Mouse (Mus musculus): ENCODE measurements at regions not wholly inside any gene's neighbourhood (a gene's known extent, or its start where the extent isn't known, plus 50 kb on each side); places are given as distances from the start of the nearest gene placed in this dataset.

- ATAC-seq (no peak), DNase-seq (ENCODE audit: low spot score) (no peak)
- Histone ChIP-seq H3K4me1 (ENCODE audit: control insufficient read depth, insufficient read depth, low read length) (no peaks in the 10 kb centered on the region), H3K9me3 (replicated peaks; ENCODE audit: control insufficient read depth, low read length) (no peaks in the 10 kb centered on the region), H3K4me2 (ENCODE audit: low read length) (no peak overlapping the region), H3K27ac (ENCODE audit: low read depth, low read length) (no peak overlapping the region), H3K27me3 (replicated peaks; ENCODE audit: control insufficient read depth, insufficient read depth, low read length) (no peaks in the 10 kb centered on the region), H3K9ac (ENCODE audit: low read length) (no peak overlapping the region), H3K4me3 (ENCODE audit: low read depth, low read length) (no peak overlapping the region), H3K36me3 (ENCODE audit: control insufficient read depth, insufficient read depth, low read length) (no peaks in the 10 kb centered on the region)
- WGBS: 59% methylated on average over 5 of the region's 5 CpGs
Measured at GRCm38 (mm10) chr15:49812885-49813284, 4071.8 kb upstream of the Gm7489 start.

DNA sequence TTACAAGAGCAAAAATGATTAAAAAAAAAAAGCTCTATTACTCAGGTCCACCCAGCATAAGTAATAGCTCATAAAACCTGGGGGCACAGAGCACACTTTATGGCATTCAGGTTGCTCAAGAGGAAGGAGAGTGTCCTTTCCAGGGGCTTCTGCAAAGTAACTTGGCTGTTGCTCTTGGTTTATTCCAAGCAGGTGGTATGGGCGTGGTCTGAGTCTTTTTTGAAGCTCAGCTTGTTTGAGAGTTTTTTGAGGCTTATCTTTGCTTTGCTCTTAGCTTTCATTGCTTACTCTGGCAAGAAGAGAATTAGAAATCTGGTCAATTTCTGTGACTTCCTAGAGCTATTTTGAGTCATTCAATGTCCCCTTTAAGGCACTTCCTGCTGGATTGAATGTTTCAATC is 4024.4 kb upstream of the Gm7489 start:
- no peak for ATAC-seq
- Histone ChIP-seq H3K36me3 (ENCODE audit: control insufficient read depth, insufficient read depth, low read length) (no peaks in the 10 kb centered on the region), H3K27me3 (replicated peaks; ENCODE audit: control insufficient read depth, insufficient read depth, low read length) (no peaks in the 10 kb centered on the region), H3K27ac (ENCODE audit: low read depth, low read length) (no peak overlapping the region), H3K4me2 (ENCODE audit: low read length) (no peak overlapping the region), H3K9me3 (replicated peaks; ENCODE audit: control insufficient read depth, low read length) (0 out of 2 replicates have a peak, but pooled peaks cover 3% of the 10 kb centered on the region), H3K9ac (ENCODE audit: low read length) (no peak overlapping the region), H3K4me1 (ENCODE audit: control insufficient read depth, insufficient read depth, low read length) (no peaks in the 10 kb centered on the region), H3K4me3 (ENCODE audit: low read depth, low read length) (no peak overlapping the region)
- 84% methylated on average over 1 of the region's 1 CpGs for WGBS
- no peak for DNase-seq (ENCODE audit: low spot score)

- ATAC-seq: peak; percentile 58; the same call in 1 of the 2 replicates
- no peaks in the 10 kb centered on the region for H3K27me3 ChIP-seq (replicated peaks; ENCODE audit: control insufficient read depth, insufficient read depth, low read length)
Measured at GRCm38 (mm10) chr15:49874555-49874954, 4010.2 kb upstream of the Gm7489 start.

DNA sequence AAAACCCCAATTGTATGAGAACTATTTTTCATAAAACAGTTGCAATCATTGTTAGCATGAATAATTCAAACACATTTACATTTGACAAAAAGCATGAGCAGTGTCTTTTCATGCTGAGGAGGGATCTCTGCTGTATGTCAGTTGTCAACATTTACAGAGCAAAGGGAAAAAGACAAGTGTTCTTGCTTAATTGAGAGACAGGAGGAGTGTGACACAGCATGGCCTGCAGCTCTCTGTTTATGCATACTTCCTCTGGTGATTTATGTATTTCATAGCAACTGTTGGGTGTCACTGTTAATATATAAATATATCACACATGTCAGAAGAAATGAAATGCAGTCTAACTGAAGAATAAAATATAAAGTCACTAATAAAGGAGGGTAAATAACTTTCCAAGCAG is 3998.8 kb upstream of the Gm7489 start:
- peak; percentile 6 for DNase-seq (ENCODE audit: low spot score)
- no peak for ATAC-seq
- no peak overlapping the region for H3K4me3 ChIP-seq (ENCODE audit: low read depth, low read length)
- H3K4me2 ChIP-seq (ENCODE audit: low read length): no peak overlapping the region
- no peak overlapping the region for H3K27ac ChIP-seq (ENCODE audit: low read depth, low read length)
- H3K36me3 ChIP-seq (ENCODE audit: control insufficient read depth, insufficient read depth, low read length): no peaks in the 10 kb centered on the region
- H3K27me3 ChIP-seq (replicated peaks; ENCODE audit: control insufficient read depth, insufficient read depth, low read length): no peaks in the 10 kb centered on the region
- no peak overlapping the region for H3K9ac ChIP-seq (ENCODE audit: low read length)
- no peaks in the 10 kb centered on the region for H3K4me1 ChIP-seq (ENCODE audit: control insufficient read depth, insufficient read depth, low read length)
- no peaks in the 10 kb centered on the region for H3K9me3 ChIP-seq (replicated peaks; ENCODE audit: control insufficient read depth, low read length)

More at GRCm38 (mm10) chr15:49874555-49874954, 4010.2 kb upstream of the Gm7489 start:
- peak; percentile 26 for DNase-seq (ENCODE audit: low spot score)
- H3K9ac ChIP-seq (ENCODE audit: low read length): no peak overlapping the region
- 6% methylated on average over 4 of the region's 4 CpGs for WGBS
- no peak overlapping the region for H3K4me2 ChIP-seq (ENCODE audit: low read length)
- no peaks in the 10 kb centered on the region for H3K36me3 ChIP-seq (ENCODE audit: control insufficient read depth, insufficient read depth, low read length)
- H3K9me3 ChIP-seq (replicated peaks; ENCODE audit: control insufficient read depth, low read length): no peaks in the 10 kb centered on the region
- no peak overlapping the region for H3K27ac ChIP-seq (ENCODE audit: low read depth, low read length)
- H3K4me1 ChIP-seq (ENCODE audit: control insufficient read depth, insufficient read depth, low read length): no peaks in the 10 kb centered on the region
- H3K4me3 ChIP-seq (ENCODE audit: low read depth, low read length): no peak overlapping the region

DNA sequence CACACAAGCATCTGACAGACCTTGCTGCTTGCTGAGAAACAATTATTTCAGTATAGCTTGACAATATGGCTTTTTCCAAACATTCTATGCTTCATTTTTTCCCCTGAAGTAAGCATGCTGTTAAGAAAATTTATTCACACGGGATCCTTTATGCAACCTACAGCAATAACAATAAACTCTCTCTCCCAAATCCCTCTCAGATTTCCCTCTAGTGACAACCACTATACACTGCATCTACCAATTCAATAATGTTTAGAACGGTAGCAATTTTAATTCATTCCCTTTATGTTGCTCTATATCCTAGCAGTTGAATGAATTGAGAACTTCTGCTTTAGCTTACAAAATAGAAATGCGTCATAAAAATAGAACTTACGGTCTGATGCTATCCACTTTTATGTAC is 3988.7 kb upstream of the Gm7489 start:
- no peaks in the 10 kb centered on the region for H3K9me3 ChIP-seq (replicated peaks; ENCODE audit: control insufficient read depth, low read length)
- no peaks in the 10 kb centered on the region for H3K4me1 ChIP-seq (ENCODE audit: control insufficient read depth, insufficient read depth, low read length)
- WGBS: 77% methylated on average over 4 of the region's 4 CpGs
- DNase-seq (ENCODE audit: low spot score) (peak; percentile 11), ATAC-seq (no peak)
- no peak overlapping the region for H3K4me3 ChIP-seq (ENCODE audit: low read depth, low read length)
- no peak overlapping the region for H3K9ac ChIP-seq (ENCODE audit: low read length)
- H3K27me3 ChIP-seq (replicated peaks; ENCODE audit: control insufficient read depth, insufficient read depth, low read length): no peaks in the 10 kb centered on the region
- H3K36me3 ChIP-seq (ENCODE audit: control insufficient read depth, insufficient read depth, low read length): no peaks in the 10 kb centered on the region
- H3K4me2 ChIP-seq (ENCODE audit: low read length): no peak overlapping the region
- no peak overlapping the region for H3K27ac ChIP-seq (ENCODE audit: low read depth, low read length)

GRCm38 (mm10) chr15:49898783-49899182 is 3985.9 kb upstream of the Gm7489 start:
- Histone ChIP-seq H3K27me3 (replicated peaks; ENCODE audit: control insufficient read depth, insufficient read depth, low read length) (no peaks in the 10 kb centered on the region), H3K9ac (ENCODE audit: low read length) (no peak overlapping the region), H3K4me1 (ENCODE audit: control insufficient read depth, insufficient read depth, low read length) (no peaks in the 10 kb centered on the region), H3K4me3 (ENCODE audit: low read depth, low read length) (no peak overlapping the region), H3K27ac (ENCODE audit: low read depth, low read length) (no peak overlapping the region), H3K4me2 (ENCODE audit: low read length) (no peak overlapping the region), H3K9me3 (replicated peaks; ENCODE audit: control insufficient read depth, low read length) (no peaks in the 10 kb centered on the region), H3K36me3 (ENCODE audit: control insufficient read depth, insufficient read depth, low read length) (no peaks in the 10 kb centered on the region)
- ATAC-seq (no peak), DNase-seq (ENCODE audit: low spot score) (no peak)
- WGBS: 77% methylated on average over 3 of the region's 3 CpGs

DNA sequence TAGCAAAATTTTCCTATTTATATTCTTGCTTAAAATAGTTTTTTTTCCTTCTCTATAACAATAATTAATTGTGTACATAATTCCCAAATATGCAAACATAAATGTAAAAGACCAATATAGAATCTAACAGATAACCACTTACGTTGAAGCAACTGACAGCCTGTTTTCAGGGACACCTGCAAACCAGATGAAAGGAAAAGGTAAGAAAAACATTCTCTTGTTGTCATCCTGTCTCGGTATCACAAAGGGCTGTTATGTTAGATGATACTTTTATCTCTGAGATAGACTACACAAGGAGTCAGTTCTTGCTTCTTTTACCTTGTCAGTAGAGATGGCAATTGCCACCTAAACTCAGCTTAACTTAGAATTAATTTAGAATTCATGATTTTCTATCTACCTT is 3984.9 kb upstream of the Gm7489 start:
- H3K4me3 ChIP-seq (ENCODE audit: low read depth, low read length): no peak overlapping the region
- no peaks in the 10 kb centered on the region for H3K27me3 ChIP-seq (replicated peaks; ENCODE audit: control insufficient read depth, insufficient read depth, low read length)
- no peak for ATAC-seq
- no peak overlapping the region for H3K9ac ChIP-seq (ENCODE audit: low read length)
- WGBS: 87% methylated on average over 2 of the region's 2 CpGs
- H3K36me3 ChIP-seq (ENCODE audit: control insufficient read depth, insufficient read depth, low read length): no peaks in the 10 kb centered on the region
- DNase-seq (ENCODE audit: low spot score): no peak
- no peaks in the 10 kb centered on the region for H3K9me3 ChIP-seq (replicated peaks; ENCODE audit: control insufficient read depth, low read length)
- H3K4me2 ChIP-seq (ENCODE audit: low read length): no peak overlapping the region
- no peak overlapping the region for H3K27ac ChIP-seq (ENCODE audit: low read depth, low read length)
- no peaks in the 10 kb centered on the region for H3K4me1 ChIP-seq (ENCODE audit: control insufficient read depth, insufficient read depth, low read length)
